Mouse (Mus musculus): Measurements from ENCODE around the gene Snupn. TPM values are rescaled to one million over a fixed set of nuclear protein-coding genes. Genes with fewer than 3 reads are reported as not detected.

The Snupn gene
- polyA plus RNA-seq, 1 experiment from 2014 or later, result 16.5 TPM

DNA sequence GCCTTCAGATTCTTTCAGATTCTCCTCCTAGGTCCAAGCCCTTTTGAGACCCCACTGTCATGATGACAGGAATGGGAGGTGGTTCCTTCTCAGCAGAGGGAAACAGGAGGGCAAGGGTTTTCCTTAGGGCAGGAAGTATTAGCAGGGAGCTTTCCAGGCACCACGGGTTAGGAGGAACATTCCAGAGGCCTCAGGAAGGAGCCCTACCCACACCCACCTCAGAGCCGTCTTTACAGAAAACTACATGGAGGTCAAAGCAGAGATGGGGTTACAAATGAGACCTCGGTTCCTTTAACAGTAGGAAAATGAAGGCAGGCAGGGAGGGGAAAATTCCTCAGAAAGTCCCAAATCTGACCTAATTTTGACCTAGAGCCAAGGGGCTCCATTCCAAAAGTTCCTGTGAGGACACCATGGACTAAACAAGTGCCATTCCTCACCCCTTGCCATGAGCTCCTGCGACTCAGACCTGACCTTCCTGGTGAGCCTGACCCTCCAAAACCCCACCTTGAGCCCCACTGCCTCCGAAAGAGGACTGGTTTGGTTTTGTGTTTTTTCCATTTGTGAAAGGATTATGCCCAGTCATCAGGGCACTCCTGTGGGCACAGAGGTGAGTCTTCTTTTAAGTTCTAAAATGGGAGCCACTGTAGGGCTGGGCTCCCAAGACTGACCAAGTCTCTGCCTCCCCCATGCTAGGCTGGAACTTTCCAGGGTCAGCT is 34.8 kb upstream of the Snupn start:
- no peaks in the 10 kb centered on the region for H3K27me3 ChIP-seq (replicated peaks; ENCODE audit: control insufficient read depth, insufficient read depth, low read length)
- H3K9me3 ChIP-seq (ENCODE audit: control insufficient read depth, low read length), result no peaks in the 10 kb centered on the region
- DNase-seq (ENCODE audit: low spot score), result no peak
- no peak overlapping the region for H3K27ac ChIP-seq (ENCODE audit: low read depth)
- 69% methylated on average over 5 of the region's 5 CpGs for WGBS
- H3K4me2 ChIP-seq (ENCODE audit: low read length), result no peak overlapping the region
- H3K4me3 ChIP-seq (ENCODE audit: low read depth, low read length), result no peak overlapping the region
- H3K4me1 ChIP-seq (replicated peaks; ENCODE audit: control insufficient read depth, insufficient read depth, low read length), result no peaks in the 10 kb centered on the region
- peaks cover 51% of the 10 kb centered on the region for H3K36me3 ChIP-seq (ENCODE audit: control insufficient read depth, insufficient read depth, low read length)
- no peak for ATAC-seq (replicated peaks; ENCODE audit: low FRiP score, low TSS enrichment, low read depth)
- H3K9ac ChIP-seq (ENCODE audit: low read length), result no peak overlapping the region

DNA sequence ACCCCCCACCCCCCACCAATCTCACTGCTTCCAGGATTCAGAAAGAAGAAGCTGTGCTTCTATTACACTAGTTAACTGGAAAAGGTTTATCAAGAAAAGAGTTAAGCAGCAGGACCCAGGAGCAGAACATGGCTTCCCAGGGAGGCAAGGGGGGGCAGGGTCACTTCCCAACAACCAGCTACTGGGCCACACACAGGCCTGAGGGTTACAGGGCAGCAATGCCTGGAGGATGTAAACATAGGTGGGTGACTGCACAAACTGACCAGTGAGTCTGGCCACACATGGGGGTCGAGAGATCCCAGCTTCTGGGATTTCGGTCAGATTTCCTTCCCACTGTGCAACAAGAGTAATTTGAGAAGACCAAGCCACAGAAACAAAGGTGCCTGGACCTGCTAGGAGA is 33.5 kb upstream of the Snupn start:
- WGBS, result 69% methylated on average over 2 of the region's 2 CpGs
- peaks cover 58% of the 10 kb centered on the region for H3K36me3 ChIP-seq (ENCODE audit: control insufficient read depth, insufficient read depth, low read length)
- H3K9me3 ChIP-seq (ENCODE audit: control insufficient read depth, low read length), result no peaks in the 10 kb centered on the region
- H3K4me2 ChIP-seq (ENCODE audit: low read length), result no peak overlapping the region
- no peak for ATAC-seq (replicated peaks; ENCODE audit: low FRiP score, low TSS enrichment, low read depth)
- no peaks in the 10 kb centered on the region for H3K4me1 ChIP-seq (replicated peaks; ENCODE audit: control insufficient read depth, insufficient read depth, low read length)
- DNase-seq (ENCODE audit: low spot score), result no peak
- no peak overlapping the region for H3K27ac ChIP-seq (ENCODE audit: low read depth)
- no peak overlapping the region for H3K4me3 ChIP-seq (ENCODE audit: low read depth, low read length)
- no peaks in the 10 kb centered on the region for H3K27me3 ChIP-seq (replicated peaks; ENCODE audit: control insufficient read depth, insufficient read depth, low read length)
- no peak overlapping the region for H3K9ac ChIP-seq (ENCODE audit: low read length)

DNA sequence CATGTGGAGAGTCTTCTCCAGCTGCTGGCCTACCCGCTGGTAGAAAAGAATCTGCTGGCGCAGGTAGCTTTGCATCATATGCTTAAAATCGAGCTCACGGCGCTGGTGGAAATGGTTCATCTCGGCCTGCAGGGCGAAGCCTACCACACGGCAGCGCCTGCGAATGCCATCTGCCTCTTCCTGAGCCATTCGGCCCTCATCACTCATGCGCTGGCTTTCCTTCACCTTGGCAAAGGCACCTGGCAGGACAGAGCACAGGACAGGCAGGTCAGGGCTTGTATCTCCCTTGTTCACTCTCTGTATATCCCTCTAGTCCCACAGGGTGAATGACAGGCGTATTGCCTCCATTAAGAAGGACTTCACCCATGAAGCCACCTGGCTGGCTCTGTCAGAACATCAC is 32.2 kb upstream of the Snupn start:
- Histone ChIP-seq H3K9ac (ENCODE audit: low read length) (no peak overlapping the region), H3K36me3 (ENCODE audit: control insufficient read depth, insufficient read depth, low read length) (peaks cover 60% of the 10 kb centered on the region), H3K27ac (ENCODE audit: low read depth) (no peak overlapping the region), H3K4me1 (replicated peaks; ENCODE audit: control insufficient read depth, insufficient read depth, low read length) (peaks cover 9% of the 10 kb centered on the region), H3K27me3 (replicated peaks; ENCODE audit: control insufficient read depth, insufficient read depth, low read length) (no peaks in the 10 kb centered on the region), H3K4me3 (ENCODE audit: low read depth, low read length) (no peak overlapping the region), H3K4me2 (ENCODE audit: low read length) (no peak overlapping the region), H3K9me3 (ENCODE audit: control insufficient read depth, low read length) (no peaks in the 10 kb centered on the region)
- no peak for ATAC-seq (replicated peaks; ENCODE audit: low FRiP score, low TSS enrichment, low read depth)
- DNase-seq (ENCODE audit: low spot score), result no peak
- WGBS, result 97% methylated on average over 13 of the region's 13 CpGs

DNA sequence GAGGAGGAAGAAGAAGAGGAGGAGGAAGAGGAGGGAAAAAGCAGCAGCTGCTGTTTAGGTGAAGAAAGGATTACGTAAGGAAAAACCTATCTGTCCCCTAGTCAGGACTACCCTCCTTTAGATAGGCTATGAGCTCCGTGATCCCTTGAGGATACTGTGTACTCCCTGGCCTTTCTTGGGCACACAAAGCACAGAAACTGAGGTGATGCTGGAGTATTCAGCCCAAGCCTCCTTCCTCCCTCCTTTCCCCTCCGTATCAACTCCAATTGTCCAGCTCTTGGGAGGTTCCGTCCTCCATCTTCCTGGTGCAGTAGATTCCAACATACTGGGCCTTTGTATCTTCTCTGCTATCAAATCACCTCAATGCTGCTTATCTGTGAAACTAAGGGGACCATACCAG is 27.9 kb upstream of the Snupn start:
- no peaks in the 10 kb centered on the region for H3K9me3 ChIP-seq (ENCODE audit: control insufficient read depth, low read length)
- 86% methylated on average over 4 of the region's 4 CpGs for WGBS
- peaks cover 39% of the 10 kb centered on the region for H3K4me1 ChIP-seq (replicated peaks; ENCODE audit: control insufficient read depth, insufficient read depth, low read length)
- H3K4me3 ChIP-seq (ENCODE audit: low read depth, low read length), result 0 out of 2 replicates have a peak overlapping the region, but pooled peaks have one; percentile 35
- H3K4me2 ChIP-seq (ENCODE audit: low read length), result peak overlapping the region; percentile 74
- H3K27ac ChIP-seq (ENCODE audit: low read depth), result 0 out of 2 replicates have a peak overlapping the region, but pooled peaks have one; percentile 29
- ATAC-seq (replicated peaks; ENCODE audit: low FRiP score, low TSS enrichment, low read depth), result no peak
- no peaks in the 10 kb centered on the region for H3K27me3 ChIP-seq (replicated peaks; ENCODE audit: control insufficient read depth, insufficient read depth, low read length)
- DNase-seq (ENCODE audit: low spot score), result no peak
- no peak overlapping the region for H3K9ac ChIP-seq (ENCODE audit: low read length)
- H3K36me3 ChIP-seq (ENCODE audit: control insufficient read depth, insufficient read depth, low read length), result peaks cover 38% of the 10 kb centered on the region

DNA sequence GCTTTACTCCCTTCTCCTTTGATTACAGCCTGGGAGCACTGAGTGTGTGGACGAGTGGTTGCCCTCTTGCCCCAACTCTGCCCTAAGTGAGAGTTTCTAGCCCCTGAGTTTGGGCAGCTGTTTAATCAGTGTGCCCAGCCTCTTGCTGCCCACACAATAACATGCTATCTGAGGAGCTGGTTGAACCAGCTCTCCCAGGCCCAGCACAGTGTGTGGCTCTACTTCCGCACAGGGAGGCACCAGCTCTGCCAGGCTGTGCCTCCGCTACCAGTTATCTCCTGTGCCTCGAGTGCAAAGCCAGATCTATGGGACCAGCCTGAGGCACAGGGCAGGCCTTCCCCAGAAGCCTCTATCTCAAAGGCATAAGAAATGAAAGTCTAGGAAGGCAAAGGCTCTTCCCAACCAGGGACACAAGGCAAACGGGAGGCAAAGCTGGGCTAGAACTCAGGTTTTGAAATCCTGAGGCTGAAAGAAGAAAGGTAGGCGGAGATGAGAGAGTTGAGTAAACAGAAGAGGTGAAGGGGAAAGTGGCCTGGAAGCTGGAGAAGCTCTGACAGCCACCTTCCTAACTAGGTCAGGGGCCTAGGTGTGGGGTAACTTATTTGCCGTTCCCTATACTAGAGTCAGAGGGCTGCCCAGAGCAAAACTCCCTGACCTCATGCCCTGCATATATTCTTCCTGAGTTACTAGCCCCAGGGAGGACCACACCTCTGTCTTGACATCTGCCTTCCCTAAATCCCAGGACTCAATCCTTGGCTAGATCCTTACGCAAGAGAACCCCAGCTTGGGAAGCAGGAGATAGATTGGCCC is 26.6 kb upstream of the Snupn start:
- H3K4me1 ChIP-seq (replicated peaks; ENCODE audit: control insufficient read depth, insufficient read depth, low read length), result peaks cover 39% of the 10 kb centered on the region

DNA sequence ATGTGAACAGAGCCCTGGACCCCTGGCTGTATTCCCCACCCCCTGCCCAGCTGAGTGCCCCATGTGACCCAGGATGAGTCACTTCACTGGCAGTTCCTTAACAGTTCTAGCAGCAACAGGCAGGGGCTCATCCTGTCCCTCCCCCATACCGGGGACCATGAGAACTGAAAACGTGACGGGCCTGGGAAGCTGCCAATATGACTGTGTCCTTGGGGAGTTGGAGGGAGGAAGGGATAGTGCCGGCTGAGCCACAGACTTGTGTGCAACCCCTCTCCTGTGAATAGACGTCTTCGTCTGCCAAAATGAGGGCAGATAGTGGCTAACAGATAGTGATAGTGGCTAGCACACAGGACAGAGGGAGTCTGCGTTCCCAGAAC is 26.0 kb upstream of the Snupn start:
- peaks cover 21% of the 10 kb centered on the region for H3K36me3 ChIP-seq (ENCODE audit: control insufficient read depth, insufficient read depth, low read length)
- ATAC-seq (replicated peaks; ENCODE audit: low FRiP score, low TSS enrichment, low read depth) (peak; percentile 61; the same call in 1 of the 2 replicates), DNase-seq (ENCODE audit: low spot score) (peak; percentile 70)
- peak overlapping the region; percentile 29; the same call in 1 of the 2 replicates for H3K27ac ChIP-seq (ENCODE audit: low read depth)
- peaks cover 39% of the 10 kb centered on the region for H3K4me1 ChIP-seq (replicated peaks; ENCODE audit: control insufficient read depth, insufficient read depth, low read length)
- 13% methylated on average over 7 of the region's 7 CpGs for WGBS
- H3K4me3 ChIP-seq (ENCODE audit: low read depth, low read length), result peak overlapping the region; percentile 35
- peak overlapping the region; percentile 74 for H3K4me2 ChIP-seq (ENCODE audit: low read length)
- peak overlapping the region; percentile 23 for H3K9ac ChIP-seq (ENCODE audit: low read length)
- no peaks in the 10 kb centered on the region for H3K9me3 ChIP-seq (ENCODE audit: control insufficient read depth, low read length)
- no peaks in the 10 kb centered on the region for H3K27me3 ChIP-seq (replicated peaks; ENCODE audit: control insufficient read depth, insufficient read depth, low read length)

More for the DNA sequence above, 26.6 kb upstream of the Snupn start:
- peak overlapping the region; percentile 23 for H3K9ac ChIP-seq (ENCODE audit: low read length)
- H3K9me3 ChIP-seq (ENCODE audit: control insufficient read depth, low read length), result no peaks in the 10 kb centered on the region
- no peaks in the 10 kb centered on the region for H3K27me3 ChIP-seq (replicated peaks; ENCODE audit: control insufficient read depth, insufficient read depth, low read length)
- peaks cover 27% of the 10 kb centered on the region for H3K36me3 ChIP-seq (ENCODE audit: control insufficient read depth, insufficient read depth, low read length)
- H3K27ac ChIP-seq (ENCODE audit: low read depth), result peak overlapping the region; percentile 29; the same call in 1 of the 2 replicates
- peak overlapping the region; percentile 74 for H3K4me2 ChIP-seq (ENCODE audit: low read length)
- WGBS, result 54% methylated on average over 8 of the region's 8 CpGs
- DNase-seq (ENCODE audit: low spot score), result no peak
- peak overlapping the region; percentile 35 for H3K4me3 ChIP-seq (ENCODE audit: low read depth, low read length)
- no peak for ATAC-seq (replicated peaks; ENCODE audit: low FRiP score, low TSS enrichment, low read depth)

DNA sequence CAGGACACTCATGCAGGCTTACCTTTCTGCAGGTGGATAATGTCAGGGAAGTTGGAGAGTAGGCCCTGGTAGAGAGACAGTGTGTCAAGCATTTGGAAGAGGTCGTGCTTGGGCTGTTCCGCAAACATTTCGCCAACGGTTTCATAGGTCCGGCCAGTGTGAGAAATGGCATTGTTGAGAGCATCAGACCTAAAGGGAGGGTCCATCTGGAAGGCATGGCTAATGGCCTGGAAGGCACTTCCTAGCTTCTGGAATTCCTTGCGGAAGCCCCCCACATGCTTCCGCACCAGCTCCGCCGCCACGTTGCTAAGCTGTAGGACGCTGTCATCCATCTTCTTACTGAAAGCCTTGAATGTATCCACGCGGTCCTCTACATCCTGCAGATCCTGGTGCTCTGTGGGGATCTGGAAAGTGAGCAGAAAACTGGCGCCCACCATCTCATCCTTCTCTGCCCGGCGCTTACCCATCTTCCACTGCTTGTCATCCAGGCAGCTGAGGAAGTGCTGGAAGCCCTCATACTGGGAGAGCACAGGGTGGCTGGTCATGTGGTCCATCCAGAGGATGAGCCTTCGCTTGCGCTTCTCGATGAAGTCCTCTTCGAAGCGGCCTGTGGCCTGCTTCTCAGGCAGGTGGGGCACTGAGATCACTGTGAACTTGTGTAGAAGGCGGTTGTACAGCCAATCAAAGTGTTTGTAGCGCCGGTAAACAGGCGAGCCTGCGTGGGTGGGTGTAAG is 25.2 kb upstream of the Snupn start:
- peak overlapping the region; percentile 8; the same call in 1 of the 2 replicates for H3K27ac ChIP-seq (ENCODE audit: low read depth)
- 70% methylated on average over 26 of the region's 26 CpGs for WGBS
- ATAC-seq (replicated peaks; ENCODE audit: low FRiP score, low TSS enrichment, low read depth), result no peak

DNA sequence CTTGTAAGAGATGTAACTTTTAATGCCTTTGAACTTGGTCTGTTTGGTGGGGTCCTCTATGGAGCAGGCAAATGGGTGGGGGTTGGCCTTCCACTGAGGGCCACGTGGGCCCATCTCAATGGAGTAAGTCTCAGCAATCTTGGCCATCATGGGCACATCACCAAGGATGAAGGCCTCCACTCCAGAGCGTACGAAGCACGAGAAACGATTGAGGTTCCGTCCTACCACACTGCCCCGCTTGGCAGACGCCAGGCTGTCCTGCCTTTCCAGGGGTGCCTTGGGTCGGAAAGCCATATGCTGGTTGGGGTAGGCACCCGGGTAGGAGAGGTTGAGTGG is 24.7 kb upstream of the Snupn start:
- DNase-seq (ENCODE audit: low spot score), result no peak
- H3K27ac ChIP-seq (ENCODE audit: low read depth), result no peak overlapping the region
- peaks cover 39% of the 10 kb centered on the region for H3K4me1 ChIP-seq (replicated peaks; ENCODE audit: control insufficient read depth, insufficient read depth, low read length)
- no peaks in the 10 kb centered on the region for H3K9me3 ChIP-seq (ENCODE audit: control insufficient read depth, low read length)
- no peak overlapping the region for H3K4me3 ChIP-seq (ENCODE audit: low read depth, low read length)
- peaks cover 12% of the 10 kb centered on the region; the same call in 1 of the 2 replicates for H3K36me3 ChIP-seq (ENCODE audit: control insufficient read depth, insufficient read depth, low read length)
- no peaks in the 10 kb centered on the region for H3K27me3 ChIP-seq (replicated peaks; ENCODE audit: control insufficient read depth, insufficient read depth, low read length)
- 97% methylated on average over 10 of the region's 10 CpGs for WGBS
- H3K4me2 ChIP-seq (ENCODE audit: low read length), result peak overlapping the region; percentile 74
- no peak for ATAC-seq (replicated peaks; ENCODE audit: low FRiP score, low TSS enrichment, low read depth)
- H3K9ac ChIP-seq (ENCODE audit: low read length), result no peak overlapping the region

More for the DNA sequence above, 25.2 kb upstream of the Snupn start:
- peak overlapping the region; percentile 23; the same call in 1 of the 2 replicates for H3K9ac ChIP-seq (ENCODE audit: low read length)
- peak overlapping the region; percentile 35 for H3K4me3 ChIP-seq (ENCODE audit: low read depth, low read length)
- no peaks in the 10 kb centered on the region for H3K9me3 ChIP-seq (ENCODE audit: control insufficient read depth, low read length)
- H3K4me2 ChIP-seq (ENCODE audit: low read length), result peak overlapping the region; percentile 74
- H3K4me1 ChIP-seq (replicated peaks; ENCODE audit: control insufficient read depth, insufficient read depth, low read length), result peaks cover 39% of the 10 kb centered on the region
- no peak for DNase-seq (ENCODE audit: low spot score)
- peaks cover 12% of the 10 kb centered on the region; the same call in 1 of the 2 replicates for H3K36me3 ChIP-seq (ENCODE audit: control insufficient read depth, insufficient read depth, low read length)
- H3K27me3 ChIP-seq (replicated peaks; ENCODE audit: control insufficient read depth, insufficient read depth, low read length), result no peaks in the 10 kb centered on the region
